Mouse (Mus musculus) embryo, embryonic 10 days (tissue): ENCODE results near the gene Mars.
"Not testable (repeated sequence)": the region's sequence is repeated elsewhere in the genome, so short reads cannot be mapped to it uniquely, and the experiment has no call there.

ENCODE experiments used
- DNase-seq: peaks from one replicate; pipeline ENCODE4 v3.0.0-alpha.2; 2015; ENCODE audit warnings: low spot score

Gene Mars

GRCm38 (mm10) chr10:127310523-127311475 is 787 bp downstream of the Mars start:
- DNase-seq = peak; percentile 78

- DNase-seq = not testable (repeated sequence)
Observed at GRCm38 (mm10) chr10:127309167-127309566, 2.4 kb downstream of the Mars start.

GRCm38 (mm10) chr10:127303136-127303535 is 8.4 kb downstream of the Mars start:
- DNase-seq = no peak

- no peak for DNase-seq
Observed at GRCm38 (mm10) chr10:127300361-127300760, 11.2 kb downstream of the Mars start.

GRCm38 (mm10) chr10:127297015-127297871 is 14.3 kb downstream of the Mars start:
- DNase-seq = no peak

- DNase-seq = no peak
Observed at GRCm38 (mm10) chr10:127295986-127296794, 15.4 kb downstream of the Mars start.

- no peak for DNase-seq
Observed at GRCm38 (mm10) chr10:127294895-127295510, 16.6 kb downstream of the Mars start.

- DNase-seq = no peak
Observed at GRCm38 (mm10) chr10:127293590-127294113, 17.9 kb downstream of the Mars start.

- no peak for DNase-seq
Observed at GRCm38 (mm10) chr10:127292987-127293538, 18.5 kb downstream of the Mars start.

- no peak for DNase-seq
Observed at GRCm38 (mm10) chr10:127291881-127292638, 19.5 kb downstream of the Mars start.

- peak; percentile 78 for DNase-seq
Observed at GRCm38 (mm10) chr10:127290930-127291880, 20.4 kb downstream of the Mars start.

- peak; percentile 100 for DNase-seq
Observed at GRCm38 (mm10) chr10:127290307-127290929, 21.2 kb downstream of the Mars start.

GRCm38 (mm10) chr10:127289573-127290191 is 21.9 kb downstream of the Mars start:
- peak; percentile 63 for DNase-seq

- DNase-seq = peak; percentile 91
Observed at GRCm38 (mm10) chr10:127288800-127289572, 22.6 kb downstream of the Mars start, which contains the start of gene Mbd6. TSS of gene Mbd6 (minus strand) at chr10:127289018.

GRCm38 (mm10) chr10:127288328-127288799 is 23.2 kb downstream of the Mars start:
- peak; percentile 71 for DNase-seq

GRCm38 (mm10) chr10:127287936-127288293 is 23.7 kb downstream of the Mars start:
- no peak for DNase-seq
